Comparison of ENCODE assay signal across 8 mouse cellular contexts in genomic region chr16:97962151-97962948, GRCm38 (mm10). TPM values are rescaled to one million over a fixed set of nuclear protein-coding genes. Genes with fewer than 3 reads are reported as not detected.
DNase-seq lines count a peak whose midpoint lies in the region; ATAC-seq and TF ChIP-seq lines count a peak whose summit lies in the region.

C2cd2 (minus strand) TSS chr16:97962598.
Zbtb21 (minus strand) TSS chr16:97962622.

- peak within 1 kb of the TSS; percentile 90 for H3K9ac ChIP-seq in embryonic facial prominence, embryonic 13.5 days
- peak within 1 kb of the TSS; percentile 74 for H3K9ac ChIP-seq in heart, adult 2 months (ENCODE audit: low read depth, low read length)
- peak within 1 kb of the TSS; percentile 91 for H3K9ac ChIP-seq in limb, embryonic 13.5 days
- peak within 1 kb of the TSS; percentile 93 for H3K9ac ChIP-seq in midbrain, embryonic 16.5 days (ENCODE audit: low read depth, low read length)

- peak; percentile 2; the same call in 1 of the 2 replicates for TF ChIP-seq CTCF in heart, adult 2 months (IDR thresholded peaks at IDR 0.05)

- H3K79me2 ChIP-seq in heart, adult 2 months (replicated peaks; ENCODE audit: control insufficient read depth, insufficient read depth, low read length), result no peaks in the 10 kb centered on the region

- H3K27me3 ChIP-seq in embryonic facial prominence, embryonic 13.5 days, result no peaks in the 10 kb centered on the region
- H3K27me3 ChIP-seq in heart, adult 2 months (ENCODE audit: control insufficient read depth, insufficient read depth, low read length), result no peaks in the 10 kb centered on the region
- no peaks in the 10 kb centered on the region for H3K27me3 ChIP-seq in limb, embryonic 13.5 days
- H3K27me3 ChIP-seq in midbrain, embryonic 16.5 days (ENCODE audit: control insufficient read depth, insufficient read depth, low read depth, low read length), result no peaks in the 10 kb centered on the region

- H3K36me3 ChIP-seq in embryonic facial prominence, embryonic 13.5 days, result no peaks in the 10 kb centered on the region; the same call in 1 of the 2 replicates
- peaks cover 3% of the 10 kb centered on the region for H3K36me3 ChIP-seq in heart, adult 2 months (ENCODE audit: control insufficient read depth, insufficient read depth, low read length)
- no peaks in the 10 kb centered on the region for H3K36me3 ChIP-seq in limb, embryonic 13.5 days
- no peaks in the 10 kb centered on the region for H3K36me3 ChIP-seq in midbrain, embryonic 16.5 days (ENCODE audit: control insufficient read depth, insufficient read depth, low read length)

- H3K4me3 ChIP-seq in embryonic facial prominence, embryonic 13.5 days, result peak within 1 kb of the TSS; percentile 81
- peak within 1 kb of the TSS; percentile 69 for H3K4me3 ChIP-seq in heart, adult 2 months
- peak within 1 kb of the TSS; percentile 84 for H3K4me3 ChIP-seq in limb, embryonic 13.5 days
- H3K4me3 ChIP-seq in midbrain, embryonic 16.5 days (ENCODE audit: low read depth, low read length), result peak within 1 kb of the TSS; percentile 92

- H3K9me3 ChIP-seq in embryonic facial prominence, embryonic 13.5 days, result no peaks in the 10 kb centered on the region
- H3K9me3 ChIP-seq in limb, embryonic 13.5 days, result no peaks in the 10 kb centered on the region
- H3K9me3 ChIP-seq in midbrain, embryonic 16.5 days (replicated peaks; ENCODE audit: control insufficient read depth, low read length, poor library complexity, severe bottlenecking), result no peaks in the 10 kb centered on the region

- H3K4me2 ChIP-seq in embryonic facial prominence, embryonic 13.5 days, result peak within 1 kb of the TSS; percentile 90
- peak within 1 kb of the TSS; percentile 91 for H3K4me2 ChIP-seq in limb, embryonic 13.5 days (replicated peaks)
- H3K4me2 ChIP-seq in midbrain, embryonic 16.5 days (ENCODE audit: low read length), result peak within 1 kb of the TSS; percentile 95

- DNase-seq in 3134 (ENCODE audit: extremely low read depth, insufficient read length, low spot score), result peak; percentile 96
- peak; percentile 98 for DNase-seq in adrenal gland, postnatal 36 days
- DNase-seq in heart, adult 2 months, result peak; percentile 96 to 98
- peak; percentile 96 to 97 for DNase-seq in kidney, adult 8-10 months
- DNase-seq in spleen, postnatal 10 days (ENCODE audit: low spot score in 2 of 2), result peak; percentile 92 to 94

- WGBS in embryonic facial prominence, embryonic 13.5 days, result under 1% methylated on average over 78 of the region's 78 CpGs
- 1% methylated on average over 78 of the region's 78 CpGs for WGBS in heart, adult 2 months
- WGBS in limb, embryonic 13.5 days, result under 1% methylated on average over 78 of the region's 78 CpGs
- under 1% methylated on average over 77 of the region's 78 CpGs for WGBS in midbrain, embryonic 16.5 days

- peak; percentile 75 for TF ChIP-seq POLR2A in heart, adult 2 months (IDR thresholded peaks at IDR 0.05; ENCODE audit: insufficient read depth, low read depth, low read length)

- peak; percentile 99 for ATAC-seq in embryonic facial prominence, embryonic 13.5 days (ENCODE audit: insufficient number of reproducible peaks, insufficient read depth, low FRiP score, low TSS enrichment, low read depth)
- ATAC-seq in limb, embryonic 13.5 days (ENCODE audit: low FRiP score, low read depth), result peak; percentile 99
- ATAC-seq in midbrain, embryonic 16.5 days, result peak; percentile 99

- intact Hi-C loops in heart, adult 2 months (cut with DNase I), result loop anchor here (1.0 kb wide), 2 partner anchors 35 to 40 kb away; partner anchors contain the start of gene B230307C23Rik

- peaks cover 15% of the 10 kb centered on the region for H3K4me1 ChIP-seq in embryonic facial prominence, embryonic 13.5 days
- H3K4me1 ChIP-seq in heart, adult 2 months (ENCODE audit: control insufficient read depth, insufficient read depth, low read length), result peaks cover 4% of the 10 kb centered on the region; the same call in 1 of the 2 replicates
- H3K4me1 ChIP-seq in limb, embryonic 13.5 days, result peaks cover 21% of the 10 kb centered on the region
- peaks cover 13% of the 10 kb centered on the region for H3K4me1 ChIP-seq in midbrain, embryonic 16.5 days (ENCODE audit: control insufficient read depth, insufficient read depth, low read length)

- TF ChIP-seq EP300 in heart, adult 2 months (IDR thresholded peaks at IDR 0.05; ENCODE audit: insufficient read depth, low read depth, low read length), result 0 out of 2 replicates have a peak, but pooled peaks have one; percentile 30

- peak within 1 kb of the TSS; percentile 96 for H3K27ac ChIP-seq in embryonic facial prominence, embryonic 13.5 days
- peak within 1 kb of the TSS; percentile 99 for H3K27ac ChIP-seq in heart, adult 2 months
- peak within 1 kb of the TSS; percentile 91 for H3K27ac ChIP-seq in limb, embryonic 13.5 days
- H3K27ac ChIP-seq in midbrain, embryonic 16.5 days (ENCODE audit: low read length), result peak within 1 kb of the TSS; percentile 98

RNA-seq across cellular contexts. Expression of gene C2cd2, which starts in this region (rescaled TPM):
- 10 to 100 TPM; 26.5 to 35.1 TPM for total RNA-seq in adrenal gland, postnatal 36 days (2021)
- 12.5 and 13.1 TPM in 2 replicates for polyA plus RNA-seq in embryonic facial prominence, embryonic 13.5 days (2015; fragmentation: Nextera tagmentation; extraction: Ambion mirVana)
- 10 to 100 TPM; 19.7 to 26.6 TPM for total RNA-seq in heart, adult 2 months (2021)
- polyA plus RNA-seq in heart, adult 2 months (2012; rRNA removed), result 8.0 and 8.2 TPM in 2 replicates
- 12.4 and 15.3 TPM in 2 replicates for polyA plus RNA-seq in limb, embryonic 13.5 days (2015; fragmentation: Nextera tagmentation; extraction: Ambion mirVana)
- polyA plus RNA-seq in midbrain, embryonic 16.5 days (2015; fragmentation: Nextera tagmentation; extraction: Ambion mirVana), result 11.7 and 13.4 TPM in 2 replicates

RNA-seq across cellular contexts. Expression of gene Zbtb21, which starts in this region (rescaled TPM):
- 10 to 100 TPM; 38.1 to 52.1 TPM for total RNA-seq in adrenal gland, postnatal 36 days (2021)
- 13.0 and 14.3 TPM in 2 replicates for polyA plus RNA-seq in embryonic facial prominence, embryonic 13.5 days (2015; fragmentation: Nextera tagmentation; extraction: Ambion mirVana)
- 10 to 100 TPM; 10.4 to 12.3 TPM for total RNA-seq in heart, adult 2 months (2021)
- polyA plus RNA-seq in heart, adult 2 months (2012; rRNA removed), result 7.6 and 11.9 TPM in 2 replicates
- 13.1 and 15.6 TPM in 2 replicates for polyA plus RNA-seq in limb, embryonic 13.5 days (2015; fragmentation: Nextera tagmentation; extraction: Ambion mirVana)
- polyA plus RNA-seq in midbrain, embryonic 16.5 days (2015; fragmentation: Nextera tagmentation; extraction: Ambion mirVana), result 11.9 and 12.8 TPM in 2 replicates

Comparison
In these comparisons a context has a peak if more than half of its experiments do, and no peak if none do; other contexts are left out.
1. Peak in every context shown above with its lines: DNase-seq, ATAC-seq, H3K4me3 ChIP-seq and H3K27ac ChIP-seq.